Mouse (Mus musculus) megakaryocyte, embryonic 14.5 days (primary cell): ENCODE results near the gene Gm973.

Experiments
- FLI1 ChIP-seq: IDR thresholded peaks from 2 replicates; pipeline ENCODE4 v1.6.1; 2012; ENCODE audit warnings: low read length, inconsistent platforms, mixed read lengths
- GATA1 ChIP-seq: IDR thresholded peaks from 3 replicates; pipeline ENCODE4 v1.6.1; 2012; ENCODE audit warnings: mixed read lengths, low read length, inconsistent platforms, borderline replicate concordance

DNA sequence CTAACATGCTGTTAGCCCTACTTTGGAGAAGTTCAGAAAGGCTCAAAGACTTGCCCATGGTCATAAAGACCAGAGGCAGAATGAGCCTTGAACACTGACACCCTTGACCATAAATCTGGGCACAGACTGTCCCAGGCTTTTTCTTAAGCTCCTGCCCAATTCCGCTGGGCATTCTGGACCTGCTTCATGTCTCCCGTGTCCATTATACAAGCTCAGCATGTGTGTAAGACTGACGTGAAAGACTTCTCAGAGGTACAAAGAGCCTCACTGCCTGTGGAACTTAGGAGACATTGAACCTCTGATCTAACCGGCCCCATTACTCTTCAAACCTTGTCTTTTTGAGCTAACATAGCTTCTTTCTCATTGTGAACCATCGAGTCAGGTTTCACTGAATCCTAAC lies 22.3 kb downstream of the Gm973 start:
- TF ChIP-seq GATA1: no peak
- TF ChIP-seq FLI1: no peak
